Mouse (Mus musculus) stomach, postnatal 0 days (tissue): Measurements from ENCODE around the gene Nubpl.

Source experiments
- CTCF ChIP-seq: IDR thresholded peaks from 2 replicates; pipeline ENCODE4 v1.5.1; 2016; ENCODE audit warnings: antibody characterized with exemption, low read depth, mild to moderate bottlenecking, moderate library complexity
- EP300 ChIP-seq: optimal IDR thresholded peaks from 2 replicates; pipeline ENCODE3; 2016; ENCODE audit warnings: antibody characterized with exemption

GRCm38 (mm10) chr12:52146639-52147038 lies 49.1 kb downstream of the Nubpl start:
- TF ChIP-seq CTCF (no peak), EP300 (no peak)
